Mouse (Mus musculus) forebrain, embryonic 15.5 days (tissue): ENCODE results near the gene Ceacam10. TPM values are rescaled to one million over a fixed set of nuclear protein-coding genes. Genes with fewer than 3 reads are reported as not detected.

Source experiments
- ATAC-seq: fragments of 200-750 bp; cut with Nextera tagmentation; replicated peaks from 2 replicates; pipeline ENCODE4 v1.8.0; 2017; ENCODE audit warnings: mild to moderate bottlenecking, moderate TSS enrichment, moderate library complexity
- H3K27ac ChIP-seq: fragments of 300-500 bp; sonication (generic); replicated peaks from 2 replicates; pipeline ENCODE4 v1.5.1; 2015; ENCODE audit warnings: mild to moderate bottlenecking, inconsistent platforms
- H3K27me3 ChIP-seq: fragments of 300-500 bp; sonication (generic); 2 replicates; pipeline ENCODE4 v1.6.1; 2015; ENCODE audit warnings: inconsistent platforms
- H3K36me3 ChIP-seq: fragments of 300-500 bp; sonication (generic); 2 replicates; pipeline ENCODE4 v1.6.1; 2015; ENCODE audit warnings: mild to moderate bottlenecking, inconsistent platforms
- H3K4me1 ChIP-seq: fragments of 300-500 bp; sonication (generic); 2 replicates; pipeline ENCODE4 v1.6.1; 2015; ENCODE audit warnings: inconsistent platforms
- H3K4me2 ChIP-seq: fragments of 300-500 bp; sonication (generic); replicated peaks from 2 replicates; pipeline ENCODE4 v1.6.1; 2015; ENCODE audit warnings: mild to moderate bottlenecking, inconsistent platforms
- H3K4me3 ChIP-seq: fragments of 300-500 bp; sonication (generic); 2 replicates; pipeline ENCODE4 v1.5.1; 2015; ENCODE audit warnings: mild to moderate bottlenecking, inconsistent platforms
- H3K9ac ChIP-seq: fragments of 300-500 bp; sonication (generic); replicated peaks from 2 replicates; pipeline ENCODE4 v1.6.1; 2015; ENCODE audit warnings: mild to moderate bottlenecking, inconsistent platforms
- H3K9me3 ChIP-seq: fragments of 300-500 bp; sonication (generic); 2 replicates; pipeline ENCODE4 v1.6.1; 2016; ENCODE audit warnings: inconsistent platforms
- WGBS: fragments of 180-500 bp; shearing (Covaris S2); methylation state at CpG from one replicate; pipeline ENCODE4 v1.1.7; 2015; ENCODE audit warnings: mixed read lengths; 5-methylcytosine and 5-hydroxymethylcytosine counted together
- polyA plus RNA-seq: library from polyadenylated mRNA; unstranded; fragments of >200 nt; fragmentation: Nextera tagmentation; extraction: Ambion mirVana; gene quantifications from 2 replicates; pipeline ENCODE4 v1.2.1, GENCODE M21; 2015

The Ceacam10 gene
- polyA plus RNA-seq, 1 experiment from 2014 or later, result not detected

DNA sequence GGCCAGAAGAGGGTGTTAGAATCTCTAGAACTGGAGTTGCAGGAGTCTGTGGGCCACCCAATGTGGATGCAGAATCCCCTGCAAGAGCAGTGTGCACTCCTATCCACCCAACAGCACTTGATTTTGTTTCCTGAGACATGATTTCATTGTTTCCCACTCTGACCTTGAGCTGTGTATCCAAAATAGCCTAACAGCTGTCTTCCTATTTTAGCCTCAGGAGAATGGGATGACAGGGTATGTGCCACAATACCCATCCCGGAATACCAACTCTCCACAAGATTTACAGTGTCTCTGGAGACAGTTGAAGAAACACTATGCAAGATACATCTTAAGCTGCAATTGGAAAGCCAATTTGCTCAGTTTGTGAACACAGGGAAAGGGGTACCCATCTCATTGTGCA, 20.9 kb downstream of the Ceacam10 start:
- Histone ChIP-seq H3K27ac (no peak overlapping the region), H3K4me3 (no peak overlapping the region), H3K9me3 (peaks cover 14% of the 10 kb centered on the region; the same call in 1 of the 2 replicates), H3K4me1 (no peaks in the 10 kb centered on the region), H3K27me3 (no peaks in the 10 kb centered on the region), H3K9ac (no peak overlapping the region), H3K36me3 (no peaks in the 10 kb centered on the region), H3K4me2 (no peak overlapping the region)
- ATAC-seq, result no peak
- 98% methylated on average over 1 of the region's 1 CpGs for WGBS

DNA sequence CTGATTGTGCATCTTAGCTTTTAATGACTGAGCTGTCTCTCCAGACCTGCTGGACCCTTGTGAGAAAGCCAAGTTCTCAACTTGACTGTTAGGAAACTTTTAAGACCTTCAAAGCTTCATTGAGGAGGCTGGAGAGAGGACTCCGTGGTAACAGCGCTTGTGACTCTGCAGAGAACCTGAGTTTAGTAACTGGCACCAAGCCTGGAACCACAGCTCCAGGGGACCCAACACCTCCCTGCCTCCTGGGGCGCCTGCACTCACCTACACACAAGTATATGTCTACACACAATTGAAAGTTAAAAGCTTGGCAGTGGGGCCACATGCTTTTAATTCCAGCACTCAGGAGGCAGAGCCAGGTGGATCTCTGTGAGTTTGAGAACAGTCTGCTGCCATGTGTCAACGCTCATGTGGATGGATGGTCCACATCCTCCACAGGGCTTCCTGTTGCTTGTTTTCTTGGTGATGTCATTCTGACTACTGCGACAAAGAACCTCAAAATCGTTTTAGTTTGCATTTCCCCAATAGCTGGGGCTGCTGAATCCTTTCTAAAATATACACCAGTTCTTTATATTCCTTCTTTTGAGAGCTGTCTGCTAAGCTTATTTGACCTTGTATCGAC, 25.3 kb downstream of the Ceacam10 start:
- Histone ChIP-seq H3K27me3 (no peaks in the 10 kb centered on the region), H3K9me3 (0 out of 2 replicates have a peak, but pooled peaks cover 6% of the 10 kb centered on the region), H3K4me1 (no peaks in the 10 kb centered on the region), H3K4me2 (no peak overlapping the region), H3K4me3 (no peak overlapping the region), H3K27ac (no peak overlapping the region), H3K9ac (no peak overlapping the region), H3K36me3 (no peaks in the 10 kb centered on the region)
- 80% methylated on average over 7 of the region's 7 CpGs for WGBS
- ATAC-seq, result no peak

DNA sequence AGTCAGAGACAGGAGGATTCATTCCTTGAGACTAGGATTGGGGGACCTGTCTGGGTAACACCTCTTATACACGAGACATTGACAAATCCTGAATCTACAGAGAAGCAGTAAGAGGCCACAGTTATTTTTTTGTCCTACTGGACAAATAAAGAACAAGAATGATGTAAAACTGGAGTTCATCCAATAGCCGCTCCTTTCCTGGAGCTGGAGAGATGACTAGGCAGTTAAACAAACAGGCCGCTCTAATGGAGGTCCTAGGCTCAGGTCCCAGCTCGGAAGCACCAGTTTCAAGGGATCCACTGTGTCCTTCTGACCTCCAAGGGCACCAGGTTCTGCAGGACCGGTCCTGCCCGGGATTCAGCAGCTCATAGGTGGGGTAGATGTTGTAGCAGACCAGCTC, 27.8 kb downstream of the Ceacam10 start:
- Histone ChIP-seq H3K27me3 (no peaks in the 10 kb centered on the region), H3K9me3 (no peaks in the 10 kb centered on the region), H3K4me2 (no peak overlapping the region), H3K4me1 (no peaks in the 10 kb centered on the region), H3K9ac (no peak overlapping the region), H3K27ac (no peak overlapping the region), H3K4me3 (no peak overlapping the region), H3K36me3 (no peaks in the 10 kb centered on the region)
- no peak for ATAC-seq
- WGBS, result 72% methylated on average over 6 of the region's 6 CpGs

DNA sequence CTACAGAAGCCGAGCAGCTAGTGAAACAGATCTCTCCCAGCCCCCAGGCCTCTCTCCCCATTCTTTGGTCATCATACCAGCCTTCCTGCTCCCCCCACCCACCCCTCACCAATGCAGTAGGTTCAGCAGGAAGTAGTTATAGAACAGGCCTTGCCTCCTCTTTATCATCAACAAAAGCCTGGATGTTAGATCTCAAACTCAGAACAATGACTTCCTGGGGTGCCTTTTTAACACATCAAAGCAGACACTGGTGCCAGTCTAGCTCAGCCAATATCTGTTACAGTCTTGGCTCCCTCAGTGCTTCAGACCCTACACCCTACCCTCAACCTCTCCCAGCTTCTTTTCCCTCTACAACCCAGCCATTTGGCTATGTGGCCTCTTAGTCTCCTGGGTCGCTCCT, 32.0 kb downstream of the Ceacam10 start:
- H3K27ac ChIP-seq, result no peak overlapping the region
- ATAC-seq, result no peak
- H3K27me3 ChIP-seq, result no peaks in the 10 kb centered on the region
- H3K9me3 ChIP-seq, result no peaks in the 10 kb centered on the region
- no peak overlapping the region for H3K9ac ChIP-seq
- 28% methylated on average over 2 of the region's 2 CpGs for WGBS
- no peak overlapping the region for H3K4me3 ChIP-seq
- no peak overlapping the region for H3K4me2 ChIP-seq
- no peaks in the 10 kb centered on the region for H3K4me1 ChIP-seq
- H3K36me3 ChIP-seq, result no peaks in the 10 kb centered on the region

DNA sequence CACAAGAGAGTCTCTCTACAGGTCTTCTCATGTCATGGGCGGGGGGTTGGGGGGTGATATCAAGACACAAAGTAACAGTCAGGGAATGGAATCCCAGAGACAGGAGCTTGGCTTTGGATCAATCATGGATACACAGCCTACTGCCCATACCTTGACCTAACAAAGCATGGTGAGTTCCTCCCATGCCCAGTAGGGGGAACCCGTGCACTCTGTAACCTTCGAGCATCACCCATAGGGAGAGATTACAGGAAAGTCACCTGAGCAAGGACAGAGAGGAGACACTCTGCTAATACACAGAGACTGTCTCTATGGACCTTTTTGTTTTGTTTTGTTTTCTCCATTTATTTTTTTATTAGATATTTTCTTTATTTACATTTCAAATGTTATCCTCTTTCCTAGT, 40.5 kb downstream of the Ceacam10 start:
- H3K4me2 ChIP-seq, result no peak overlapping the region
- no peak overlapping the region for H3K4me3 ChIP-seq
- H3K27ac ChIP-seq, result no peak overlapping the region
- H3K9me3 ChIP-seq, result no peaks in the 10 kb centered on the region
- H3K4me1 ChIP-seq, result no peaks in the 10 kb centered on the region
- WGBS, result 1% methylated on average over 3 of the region's 3 CpGs
- H3K27me3 ChIP-seq, result no peaks in the 10 kb centered on the region
- no peaks in the 10 kb centered on the region for H3K36me3 ChIP-seq
- ATAC-seq, result no peak
- H3K9ac ChIP-seq, result no peak overlapping the region

DNA sequence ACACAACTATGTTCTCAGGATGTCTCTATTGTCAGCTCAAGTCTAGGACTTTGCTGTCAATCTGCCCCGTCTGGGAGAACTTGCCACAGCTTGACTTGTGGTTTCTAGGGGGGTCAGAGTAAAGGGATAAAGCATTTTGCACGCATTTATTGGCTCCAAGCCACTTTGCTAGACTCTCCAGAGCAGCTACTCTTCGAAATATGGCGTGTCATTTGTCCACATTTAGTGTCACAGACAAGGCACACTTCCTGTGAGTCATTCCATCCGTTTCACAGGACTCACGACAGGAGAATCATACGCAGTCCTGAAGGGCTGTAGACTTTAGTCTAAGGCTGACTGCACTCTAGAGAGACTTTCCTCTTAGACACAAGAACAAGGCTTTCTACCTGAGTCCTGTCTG, 47.4 kb downstream of the Ceacam10 start:
- no peaks in the 10 kb centered on the region for H3K9me3 ChIP-seq
- H3K4me1 ChIP-seq, result no peaks in the 10 kb centered on the region
- no peak overlapping the region for H3K4me3 ChIP-seq
- no peak overlapping the region for H3K9ac ChIP-seq
- no peak overlapping the region for H3K27ac ChIP-seq
- no peaks in the 10 kb centered on the region for H3K27me3 ChIP-seq
- WGBS, result 78% methylated on average over 7 of the region's 7 CpGs
- no peak overlapping the region for H3K4me2 ChIP-seq
- no peaks in the 10 kb centered on the region for H3K36me3 ChIP-seq
- ATAC-seq, result no peak

DNA sequence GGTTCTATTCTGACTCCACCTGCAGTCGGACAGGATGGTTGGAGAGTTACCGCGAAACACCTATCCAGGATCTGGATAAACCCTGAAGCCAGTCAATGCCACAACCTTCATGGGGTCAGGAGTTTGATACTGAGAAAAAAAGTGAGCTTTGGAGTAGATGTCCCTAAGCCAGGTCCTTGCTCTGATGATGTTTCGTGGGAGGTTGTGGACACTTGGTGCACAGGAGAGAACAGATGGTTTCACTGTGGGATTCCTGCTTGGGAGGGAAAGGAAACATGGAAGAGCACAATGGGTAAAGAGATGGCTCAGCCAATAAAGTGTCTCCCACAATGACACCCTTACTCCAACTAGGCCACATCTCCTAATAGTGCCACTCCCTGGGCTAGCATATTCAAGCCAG, 50.2 kb downstream of the Ceacam10 start:
- no peak for ATAC-seq
- no peaks in the 10 kb centered on the region for H3K27me3 ChIP-seq
- no peaks in the 10 kb centered on the region for H3K36me3 ChIP-seq
- no peaks in the 10 kb centered on the region for H3K4me1 ChIP-seq
- H3K9me3 ChIP-seq, result no peaks in the 10 kb centered on the region
- no peak overlapping the region for H3K4me3 ChIP-seq
- whole genome bisulfite sequencing, result 94% methylated on average over 4 of the region's 4 CpGs
- H3K4me2 ChIP-seq, result no peak overlapping the region
- no peak overlapping the region for H3K27ac ChIP-seq
- no peak overlapping the region for H3K9ac ChIP-seq

Other genes with a start within 250 kb of the Ceacam10 start
- 29.3 and 29.5 TPM in 2 replicates for gene Irgq, start 246.5 kb upstream of the Ceacam10 start, polyA plus RNA-seq
- 0.52 TPM in 1 of 2 replicates, not detected in the other for gene Pinlyp, start 231.1 kb upstream of the Ceacam10 start, polyA plus RNA-seq
- 69.8 and 79.5 TPM in 2 replicates for gene Xrcc1, start 230.9 kb upstream of the Ceacam10 start, polyA plus RNA-seq
- gene Ethe1, start 189.7 kb upstream of the Ceacam10 start, polyA plus RNA-seq, result 17.4 and 18.9 TPM in 2 replicates
- gene Zfp575, start 189.6 kb upstream of the Ceacam10 start, polyA plus RNA-seq, result 11.6 and 11.7 TPM in 2 replicates
- not detected in 2 replicates for gene Phldb3, start 166.4 kb upstream of the Ceacam10 start, polyA plus RNA-seq
- 0.18 and 0.23 TPM in 2 replicates for gene Lypd3, start 140.7 kb upstream of the Ceacam10 start, polyA plus RNA-seq
- gene Tex101, start 100.5 kb upstream of the Ceacam10 start, polyA plus RNA-seq, result not detected in 2 replicates
- gene BC049730, start 68.0 kb upstream of the Ceacam10 start, polyA plus RNA-seq, result not detected in 2 replicates
- not detected in 2 replicates for gene Gm4763, start 50.3 kb upstream of the Ceacam10 start, polyA plus RNA-seq
- 0.31 TPM in 1 of 2 replicates, not detected in the other for gene Cd177, start 16.9 kb upstream of the Ceacam10 start, polyA plus RNA-seq
- gene Gm9844, start 85.0 kb downstream of the Ceacam10 start, polyA plus RNA-seq, result 27.2 and 27.9 TPM in 2 replicates
- gene Lypd4, start 92.7 kb downstream of the Ceacam10 start, polyA plus RNA-seq, result not detected in 2 replicates
- not detected in 2 replicates for gene Dmrtc2, start 92.9 kb downstream of the Ceacam10 start, polyA plus RNA-seq
- gene Rps19, start 107.2 kb downstream of the Ceacam10 start, polyA plus RNA-seq, result 1,460 and 1,591 TPM in 2 replicates
- gene Cd79a, start 120.2 kb downstream of the Ceacam10 start, polyA plus RNA-seq, result 0.20 and 0.34 TPM in 2 replicates
- 74.4 and 82.0 TPM in 2 replicates for gene Arhgef1, start 125.7 kb downstream of the Ceacam10 start, polyA plus RNA-seq
- gene Gm4881, start 167.3 kb downstream of the Ceacam10 start, polyA plus RNA-seq, result 0.22 and 1.3 TPM in 2 replicates
- 195 and 196 TPM in 2 replicates for gene Rabac1, start 195.5 kb downstream of the Ceacam10 start, polyA plus RNA-seq
- 181 and 191 TPM in 2 replicates for gene Atp1a3, start 228.8 kb downstream of the Ceacam10 start, polyA plus RNA-seq